Mouse (Mus musculus) urinary bladder, adult 2 months (tissue): ENCODE measurements around the gene Rarg. TPM values are rescaled to one million over a fixed set of nuclear protein-coding genes. Genes with fewer than 3 reads are reported as not detected.

Source experiments
- DNase-seq: peaks from one replicate; pipeline ENCODE4 v3.0.0; 2022; ENCODE audit warnings: low spot score
- polyA plus RNA-seq: library from polyadenylated mRNA; depleted of rRNA; stranded (reverse); fragments of >200 nt; gene quantifications from 2 replicates; pipeline ENCODE4 v1.2.3, GENCODE M21; 2012

Rarg gene
- polyA plus RNA-seq, 1 experiment: 72.2 TPM

DNA sequence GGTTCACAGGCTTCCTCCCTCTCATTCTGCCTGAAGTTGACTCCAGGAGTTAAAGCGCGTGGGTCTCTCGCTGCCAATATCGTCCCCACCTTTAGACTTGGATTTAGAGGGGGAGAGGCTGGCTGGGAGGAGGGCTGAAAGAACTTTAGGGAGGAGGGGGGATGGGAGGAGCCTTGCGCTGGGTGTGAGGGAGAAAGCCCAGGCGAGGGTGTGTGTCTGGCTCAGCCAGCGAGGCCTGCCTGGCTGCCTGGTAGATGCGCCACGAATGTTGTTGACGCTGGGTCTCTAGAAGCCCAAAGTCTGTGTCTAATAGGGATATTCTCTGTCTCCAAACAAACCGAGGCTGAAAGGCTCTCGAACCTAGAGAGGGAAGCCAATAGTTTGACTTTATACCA lies 756 bp upstream of the Rarg start:
- no peak for DNase-seq

DNA sequence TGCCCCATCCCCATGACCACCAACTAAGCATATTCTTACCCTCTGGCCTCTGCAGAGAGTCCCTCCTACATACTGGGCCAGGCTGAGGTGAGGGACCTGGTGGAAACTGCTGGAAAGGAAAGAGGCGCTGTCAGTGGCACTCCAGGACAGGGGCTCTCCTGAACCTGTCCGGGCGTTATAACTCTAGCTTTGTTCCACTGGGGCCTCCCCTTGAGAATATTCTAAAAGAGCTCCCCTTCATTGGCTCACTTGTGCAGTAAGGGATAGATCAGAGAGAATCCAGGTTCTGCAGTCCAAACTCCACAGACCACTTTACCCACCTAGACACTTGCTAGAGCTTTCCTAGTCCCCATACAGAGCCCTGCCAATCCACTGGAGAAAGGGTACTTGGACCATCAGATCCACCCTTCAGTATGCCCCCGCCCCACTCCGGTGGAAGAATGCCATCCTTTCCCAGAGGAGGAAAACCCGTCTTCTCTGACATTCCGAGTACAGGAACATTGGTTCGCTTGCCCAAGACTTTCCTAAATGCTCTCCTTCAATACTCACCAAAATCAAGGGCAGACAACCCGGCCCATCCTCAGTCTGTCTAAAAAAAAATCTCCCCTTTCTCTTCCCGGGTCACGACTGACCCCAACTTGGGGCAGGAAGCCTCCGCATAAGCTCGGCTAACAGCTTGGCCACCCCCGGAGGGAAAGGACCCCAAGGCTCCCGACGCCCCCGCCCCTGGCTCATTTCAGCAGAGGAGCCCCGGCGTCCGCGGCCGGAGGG lies 701 bp downstream of the Rarg start:
- no peak for DNase-seq

DNA sequence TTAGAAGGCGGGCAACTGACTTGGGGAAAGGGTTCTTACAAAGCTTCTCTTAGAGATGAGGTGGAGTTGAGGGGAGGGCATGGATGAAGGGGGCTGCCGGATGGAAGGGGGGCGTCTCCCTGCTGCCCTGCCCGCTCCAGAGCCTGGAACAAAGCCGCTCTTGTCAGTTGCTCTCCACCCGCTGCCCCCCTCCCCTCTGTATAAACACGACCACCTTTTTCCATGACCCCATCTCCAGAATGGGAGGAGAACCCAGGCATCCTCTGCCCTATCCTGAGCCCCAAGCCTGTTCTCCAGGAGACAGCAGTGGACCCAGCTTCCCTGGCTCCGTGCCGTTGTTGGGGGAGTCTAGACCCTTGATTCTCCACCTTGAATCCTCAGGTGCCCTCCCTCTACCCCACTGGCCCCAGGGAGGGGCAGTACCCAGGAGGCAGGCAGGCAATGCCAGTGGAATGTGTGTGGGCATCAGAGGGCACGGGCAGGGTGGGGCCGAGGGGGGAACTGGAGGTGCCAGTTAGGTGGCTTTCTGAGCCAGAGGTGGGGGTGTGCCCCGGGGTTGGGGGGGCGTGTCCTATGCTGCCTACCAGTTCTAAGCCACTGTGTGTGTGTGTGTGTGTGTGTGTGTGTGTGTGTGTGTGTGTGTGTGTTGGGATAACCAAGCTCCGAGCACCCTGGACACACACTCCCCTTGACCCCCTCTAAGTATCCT lies 1.6 kb downstream of the Rarg start:
- no peak for DNase-seq

DNA sequence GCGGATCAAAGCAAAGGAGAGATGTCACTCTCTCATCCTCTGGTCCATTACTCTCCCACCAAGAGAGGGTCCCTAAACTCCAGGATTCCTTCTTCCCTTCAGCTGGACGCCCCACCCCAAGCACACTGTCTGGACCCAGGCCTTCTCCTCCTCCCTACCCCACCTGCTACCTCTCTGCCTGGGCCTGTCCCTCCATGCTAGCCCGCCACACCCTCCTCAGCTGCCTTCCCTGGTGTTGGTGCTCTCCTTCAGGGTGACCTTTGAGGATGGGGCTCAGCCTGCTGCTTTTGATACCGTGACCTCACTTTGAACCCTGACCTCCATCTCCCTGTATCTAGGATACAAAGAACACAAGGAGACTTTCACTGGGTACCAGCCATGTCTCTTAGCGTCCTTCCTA lies 6.8 kb downstream of the Rarg start:
- DNase-seq: no peak

DNA sequence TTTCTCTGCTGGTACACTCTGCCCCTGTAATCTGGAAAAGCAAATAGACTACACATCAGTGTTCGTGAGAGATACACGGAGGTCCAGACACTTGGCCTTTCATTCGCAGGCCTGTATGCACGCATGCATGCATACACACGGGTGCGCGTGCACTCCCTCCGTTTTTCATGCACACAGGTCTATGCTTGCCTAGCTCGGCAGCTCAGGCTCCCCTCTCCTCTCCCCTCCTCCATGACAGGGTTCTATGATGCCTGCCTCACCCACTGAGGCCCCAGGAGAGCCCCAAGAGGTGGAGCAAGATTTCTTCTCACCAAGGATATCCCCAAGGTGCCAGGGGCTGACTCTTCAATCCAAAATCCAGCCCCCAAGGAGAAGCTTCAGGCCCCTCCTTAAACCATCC lies 7.3 kb downstream of the Rarg start:
- no peak for DNase-seq

DNA sequence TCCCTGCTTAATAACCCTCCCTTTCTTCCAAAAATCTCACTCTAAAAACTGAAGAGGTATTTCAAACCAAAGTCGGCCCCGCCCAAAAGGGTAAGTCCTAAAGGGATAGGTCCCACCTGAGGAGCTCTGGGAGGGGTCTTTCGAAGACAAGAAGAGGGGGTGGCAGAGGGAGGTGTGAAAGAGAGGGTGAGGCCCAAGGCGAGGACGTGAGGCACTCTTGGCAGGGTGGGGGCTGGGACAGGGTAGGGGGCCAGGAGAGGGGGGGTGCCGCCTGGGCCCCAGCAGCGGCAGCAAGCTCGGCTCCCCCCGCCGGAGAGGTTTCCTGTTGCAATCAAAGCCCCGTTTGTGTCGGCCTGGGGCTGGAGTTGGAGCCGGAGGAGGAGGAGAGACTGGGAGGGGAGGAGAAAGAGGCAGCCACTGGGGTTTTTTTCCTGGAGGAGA lies 8.0 kb downstream of the Rarg start:
- no peak for DNase-seq

DNA sequence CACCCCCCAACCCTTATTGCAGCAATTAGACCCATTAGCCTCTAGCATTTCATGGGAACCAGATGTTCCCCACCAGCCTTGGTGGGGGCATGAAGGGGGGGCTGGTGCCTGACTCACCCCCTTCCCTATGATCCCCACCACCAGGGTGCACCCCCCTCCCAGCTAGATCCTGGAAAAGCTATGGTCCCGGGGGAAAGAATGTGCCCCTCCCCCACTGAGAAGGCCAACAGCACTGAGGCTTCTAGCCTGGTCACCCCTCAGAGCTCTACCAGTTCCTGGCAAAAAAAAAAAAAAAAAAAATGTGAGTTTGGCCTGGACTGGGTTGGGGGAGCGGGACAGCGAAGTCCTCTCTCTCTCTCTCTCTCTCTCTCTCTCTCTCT lies 8.5 kb downstream of the Rarg start:
- DNase-seq: no peak

DNA sequence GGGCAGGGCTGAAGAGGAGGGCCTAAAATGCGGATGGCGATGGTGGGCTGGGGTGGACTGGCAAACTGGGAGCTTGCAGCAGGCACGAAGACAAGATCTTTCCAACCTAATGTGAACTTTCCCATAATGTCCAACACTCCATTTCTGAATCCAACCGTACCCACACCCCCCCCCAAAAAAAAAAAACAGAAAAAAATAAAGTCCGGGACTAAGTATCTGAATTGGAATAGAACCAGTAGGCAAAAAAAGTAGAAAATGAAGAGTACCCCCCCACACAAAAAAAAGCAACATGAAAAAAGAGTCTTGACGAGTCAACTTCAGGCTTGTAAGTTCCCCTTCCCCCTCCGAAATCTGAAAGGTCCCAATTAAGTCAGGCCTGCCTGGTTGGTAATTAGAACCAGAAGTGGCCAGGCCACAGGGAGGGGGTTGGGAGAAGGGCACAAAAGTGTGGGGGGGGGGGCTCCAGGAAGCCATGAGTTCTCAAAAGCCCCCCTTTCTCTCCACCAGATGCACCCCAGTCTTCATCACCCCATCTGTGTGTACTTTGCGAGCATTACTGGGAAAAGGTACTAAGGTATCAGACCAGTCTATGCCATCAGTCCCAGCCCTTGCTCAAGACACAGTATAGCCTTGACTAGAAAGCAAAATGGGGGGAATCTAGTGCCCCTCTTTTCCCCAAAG lies 9.0 kb downstream of the Rarg start:
- no peak for DNase-seq

DNA sequence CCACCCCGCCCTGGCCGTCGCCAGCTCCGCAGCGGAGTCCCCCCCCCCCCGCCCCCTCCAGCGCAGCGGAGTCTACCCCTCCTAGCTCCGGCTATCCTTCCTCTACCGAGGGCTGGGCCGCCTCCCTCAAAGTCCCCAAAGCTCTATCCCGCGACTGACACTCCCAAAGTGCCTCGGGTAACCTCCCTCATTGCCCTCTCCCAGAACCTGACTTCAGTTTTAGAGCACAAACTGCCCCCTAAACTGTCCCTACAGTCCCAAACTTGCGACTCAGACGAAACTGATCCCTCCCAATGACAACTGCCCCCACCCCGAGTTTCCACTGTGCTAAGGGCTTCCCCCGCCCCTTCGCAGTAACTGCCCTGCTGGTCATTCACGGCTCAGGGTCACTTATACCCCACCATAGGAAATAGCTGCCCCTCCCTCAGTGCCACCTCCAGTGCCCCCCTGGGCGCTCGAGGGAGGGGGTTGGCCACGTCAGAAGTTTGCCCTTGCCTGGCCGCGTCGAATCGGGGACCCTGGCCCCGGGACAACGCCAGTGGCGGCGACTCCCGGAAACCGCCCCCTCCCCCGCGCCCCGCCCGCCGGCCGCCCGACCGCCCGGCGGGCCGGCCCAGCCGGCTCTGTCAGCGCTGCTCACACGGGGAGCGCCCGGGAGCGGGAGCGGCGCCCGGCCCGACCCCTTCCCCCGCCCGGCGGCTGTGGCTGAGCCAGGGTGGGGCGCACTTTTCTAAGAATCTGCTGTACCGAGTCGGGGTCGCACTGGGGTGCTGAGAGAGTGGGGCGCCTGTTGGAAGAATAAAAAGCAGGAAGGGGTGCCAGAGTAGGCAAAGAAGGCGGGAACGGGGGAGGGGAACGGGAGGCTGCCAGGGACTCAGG lies 9.8 kb downstream of the Rarg start:
- DNase-seq: peak; percentile 80

DNA sequence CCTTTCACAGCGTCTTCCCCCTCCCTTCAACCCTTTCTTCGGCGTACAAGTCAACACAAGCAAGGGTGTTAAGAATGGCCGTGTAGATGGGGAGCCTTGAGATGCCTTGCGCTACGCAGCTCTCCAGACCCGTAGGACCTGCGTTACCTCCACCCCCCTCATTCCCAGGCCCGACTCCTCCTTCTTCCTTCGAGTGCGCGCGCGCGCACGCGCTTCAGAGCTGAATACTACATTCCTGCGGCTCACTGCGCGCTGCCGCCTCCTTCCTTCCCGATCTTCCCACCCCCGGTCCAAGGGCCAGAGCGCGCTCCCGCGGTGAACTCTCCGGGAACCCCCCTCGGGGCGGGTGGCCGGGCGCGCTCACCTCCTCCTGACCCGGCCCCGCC lies 10.5 kb downstream of the Rarg start:
- DNase-seq: peak; percentile 93

DNA sequence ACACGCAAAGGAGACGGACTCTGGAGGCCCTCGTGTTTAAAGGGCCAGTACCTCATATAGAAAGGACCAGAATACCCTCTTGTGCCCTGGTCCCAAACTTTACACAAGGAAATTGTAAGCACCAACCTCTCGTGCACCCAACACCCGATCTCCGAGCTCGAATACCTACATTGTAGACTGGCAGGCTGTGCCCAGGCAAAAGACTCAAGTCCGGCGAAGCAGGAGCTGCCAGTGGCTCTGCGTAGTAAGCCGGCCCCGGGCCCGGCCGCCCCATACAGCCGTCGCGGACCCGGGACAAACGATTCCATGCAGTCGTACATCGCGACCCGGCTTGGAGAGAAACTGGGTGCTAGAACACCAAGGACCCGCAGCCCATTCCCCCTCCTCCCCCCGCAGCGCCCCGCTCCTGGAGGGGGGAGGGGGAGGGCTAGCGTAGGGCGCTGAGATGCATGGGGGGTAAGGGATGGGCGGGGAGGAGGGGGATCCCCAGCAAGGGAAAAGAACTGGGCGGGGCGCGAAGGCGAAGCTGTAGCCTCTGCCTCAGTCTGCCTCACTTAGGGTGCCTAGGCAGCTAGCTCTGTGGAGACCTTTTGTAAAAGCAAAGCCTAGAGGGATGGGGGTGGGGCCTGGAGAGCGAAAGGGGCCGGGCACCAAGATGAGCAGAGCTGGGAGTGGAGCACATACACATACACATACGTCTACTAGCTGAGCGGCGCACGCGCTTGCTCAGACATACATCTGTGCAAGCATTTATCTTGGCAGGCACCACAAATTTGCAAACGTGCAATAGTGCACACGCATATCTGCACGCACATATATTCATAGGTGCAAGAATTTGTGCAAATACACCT lies 11.2 kb downstream of the Rarg start:
- DNase-seq: no peak

DNA sequence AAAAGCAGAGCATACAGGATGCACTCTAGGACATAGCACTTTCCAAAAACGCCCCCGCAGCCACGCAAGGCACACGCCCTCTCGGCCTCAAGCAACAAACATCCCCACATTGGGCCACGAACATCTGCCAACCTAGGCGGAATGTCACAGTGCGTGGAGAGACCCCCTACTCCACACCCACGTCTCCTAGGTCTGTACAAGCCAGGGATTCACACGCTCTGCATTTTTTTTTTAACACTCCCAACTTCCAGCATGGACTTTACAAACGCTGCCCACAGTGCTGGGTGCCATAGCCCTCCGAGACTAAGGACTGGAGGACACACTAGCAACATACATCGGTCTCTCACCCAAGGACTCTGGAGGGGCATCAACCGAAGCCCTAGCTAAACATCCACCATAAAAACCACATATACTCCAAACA lies 11.8 kb downstream of the Rarg start:
- DNase-seq: no peak

DNA sequence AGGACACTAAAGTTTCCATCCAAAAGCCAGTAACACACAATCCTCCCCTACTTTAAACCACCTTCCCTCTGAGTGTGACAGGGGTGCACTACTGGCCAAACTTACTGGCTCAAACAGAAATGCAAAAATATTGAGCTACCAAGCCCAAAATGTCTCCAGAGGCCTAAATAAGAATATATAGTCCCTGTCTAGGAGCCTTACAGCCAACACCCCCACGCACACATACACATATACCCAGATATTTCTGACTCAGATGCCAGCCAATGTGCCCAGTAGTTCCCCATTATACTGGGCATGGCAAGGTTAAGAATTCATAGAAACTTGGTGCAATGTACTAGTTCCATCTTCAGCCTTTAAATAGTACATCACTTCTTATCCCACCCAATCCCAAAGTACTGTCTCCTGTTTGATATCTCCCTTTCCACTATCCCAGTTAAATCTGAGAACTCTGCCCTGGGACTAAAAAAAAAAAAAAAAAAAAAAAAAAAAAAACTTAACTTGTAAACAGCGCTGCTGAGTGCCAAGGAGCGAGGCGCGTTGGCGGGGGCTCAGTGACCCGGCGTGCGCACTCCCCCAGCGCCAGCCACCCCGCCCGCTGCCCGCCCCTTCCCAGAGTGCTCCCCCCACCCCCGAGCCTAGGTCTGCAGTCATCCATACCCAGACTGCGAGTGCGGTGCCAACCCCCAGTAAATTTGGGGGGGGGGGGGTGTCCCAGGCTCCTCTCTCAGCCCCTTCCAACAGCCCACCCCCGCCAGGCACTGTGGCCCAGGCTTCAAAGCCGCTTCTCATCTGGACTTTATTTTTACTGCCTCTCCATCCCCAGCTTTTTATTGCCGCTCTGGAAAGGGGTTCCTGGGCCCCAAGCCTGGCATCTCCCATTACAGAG lies 12.8 kb downstream of the Rarg start:
- DNase-seq: no peak

DNA sequence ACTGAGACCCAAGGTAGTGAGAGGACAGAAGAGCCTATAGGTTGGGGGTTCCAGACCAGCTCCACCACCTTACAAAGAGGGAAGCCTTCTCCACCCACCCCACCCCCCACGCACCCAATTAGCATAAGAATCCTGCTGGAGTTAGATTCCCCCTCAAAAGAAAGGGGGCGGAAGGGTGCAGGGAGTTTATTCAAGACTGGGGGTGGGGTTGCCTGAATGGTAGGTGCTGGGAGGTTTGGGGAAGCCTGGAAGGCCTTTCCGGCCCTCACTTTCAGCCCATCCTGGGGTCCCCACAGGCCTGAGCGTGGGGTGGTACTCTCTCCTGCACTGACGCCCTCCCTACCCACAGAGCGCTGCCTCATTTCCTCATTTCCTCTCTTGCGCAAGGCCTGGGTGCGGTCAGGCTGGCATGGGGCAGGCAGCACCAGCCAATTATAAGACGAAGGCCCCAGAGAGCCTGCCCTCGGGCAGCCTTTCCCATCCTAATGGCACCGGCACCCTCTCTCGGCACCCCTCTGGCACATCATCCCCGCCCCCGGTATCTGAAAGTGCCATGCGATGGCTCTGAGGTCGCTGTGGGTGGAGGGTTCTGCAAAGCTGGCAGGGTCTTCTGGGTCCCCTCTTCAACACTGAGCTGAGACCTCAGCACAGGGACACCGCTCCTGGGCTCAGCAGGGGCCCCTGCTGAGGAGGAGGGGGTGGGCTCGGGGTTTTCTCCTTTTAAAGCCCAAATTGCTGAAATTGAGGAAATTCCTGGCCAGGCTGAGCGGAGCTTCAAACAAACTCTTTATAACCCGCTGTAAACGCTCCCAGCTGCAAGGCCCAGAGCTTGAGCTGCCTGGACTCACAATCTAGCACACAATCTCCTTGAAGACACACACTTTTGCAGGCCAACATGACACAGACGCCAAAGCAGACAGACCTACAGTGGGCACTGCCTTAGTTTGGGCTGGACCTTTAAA lies 13.8 kb downstream of the Rarg start:
- no peak for DNase-seq

DNA sequence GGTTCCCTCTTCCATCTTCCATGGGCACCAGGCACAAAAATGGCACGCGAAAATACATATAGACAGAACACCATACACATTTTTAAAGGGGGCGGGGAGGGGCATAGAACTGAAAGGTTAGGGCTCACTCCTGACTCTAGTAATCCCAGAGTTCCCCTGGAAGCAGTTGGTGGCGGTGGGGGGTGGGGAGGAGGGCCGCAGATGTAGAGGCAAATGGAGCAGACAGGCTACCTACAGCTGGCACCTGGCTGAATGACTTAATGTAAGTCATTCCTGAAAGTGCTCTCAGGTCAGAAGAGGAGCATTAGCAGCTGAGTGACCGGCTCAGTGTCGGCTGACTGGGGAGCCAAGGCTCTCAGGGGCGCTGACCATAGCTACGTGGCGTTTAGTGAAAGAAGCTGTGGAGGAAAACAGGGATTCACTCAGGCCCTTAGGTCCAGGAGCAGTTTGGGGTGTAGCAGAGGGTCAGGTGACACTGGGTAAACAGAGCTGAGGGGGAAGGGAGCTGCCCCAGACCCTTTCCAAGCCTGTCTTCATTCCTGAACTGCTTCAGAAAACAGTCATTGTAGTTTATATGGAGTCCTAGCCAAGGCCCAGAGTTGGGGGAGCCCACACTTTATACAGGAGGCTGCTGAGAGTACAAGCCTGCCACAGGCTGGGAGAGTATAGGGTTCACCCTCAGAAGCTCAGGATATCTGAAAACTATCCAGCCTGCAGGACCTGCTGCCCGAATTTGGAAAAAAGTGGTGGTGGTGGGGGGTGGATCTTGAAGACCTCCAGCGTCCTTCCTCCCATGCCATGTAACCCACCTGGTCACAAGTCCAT lies 14.7 kb downstream of the Rarg start:
- DNase-seq: no peak

DNA sequence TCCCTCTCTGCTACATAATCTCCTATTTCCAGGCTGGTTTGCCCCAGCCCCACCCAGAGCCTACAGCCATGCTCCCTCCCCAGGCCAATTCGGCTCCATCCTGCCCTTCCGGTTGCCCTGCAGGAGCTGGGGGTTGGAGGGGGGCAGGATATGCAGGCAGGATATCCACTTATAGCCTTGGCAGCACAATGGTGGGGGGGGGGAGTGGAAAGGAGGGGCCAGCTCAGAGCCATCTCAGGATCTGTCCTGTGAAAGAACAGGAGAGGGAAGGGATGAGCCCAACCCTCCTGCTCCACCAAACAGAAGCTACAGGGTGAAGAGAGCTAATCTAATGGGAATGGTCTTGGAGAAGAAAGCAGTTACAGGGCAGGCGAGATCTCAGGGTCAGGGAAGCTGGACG lies 16.7 kb downstream of the Rarg start:
- DNase-seq: no peak

DNA sequence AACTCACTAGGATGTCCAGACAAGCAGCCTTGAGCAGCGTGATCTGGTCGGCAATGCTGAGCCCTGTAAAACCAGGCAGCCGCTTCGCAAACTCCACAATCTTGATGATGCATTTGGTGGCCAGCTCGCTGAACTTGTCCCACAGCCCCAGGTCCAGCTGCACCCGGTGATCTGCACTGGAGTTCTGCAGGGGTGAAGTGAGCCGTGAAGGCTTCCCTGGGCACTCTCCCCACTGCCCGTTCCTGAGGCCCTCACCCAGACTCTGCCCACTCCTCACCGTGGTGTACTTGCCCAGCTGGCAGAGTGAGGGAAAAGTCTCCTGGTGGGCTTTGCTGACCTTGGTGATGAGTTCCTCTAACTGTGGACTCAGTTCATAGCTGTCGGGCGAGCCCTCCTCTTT lies 17.5 kb downstream of the Rarg start:
- DNase-seq: no peak

DNA sequence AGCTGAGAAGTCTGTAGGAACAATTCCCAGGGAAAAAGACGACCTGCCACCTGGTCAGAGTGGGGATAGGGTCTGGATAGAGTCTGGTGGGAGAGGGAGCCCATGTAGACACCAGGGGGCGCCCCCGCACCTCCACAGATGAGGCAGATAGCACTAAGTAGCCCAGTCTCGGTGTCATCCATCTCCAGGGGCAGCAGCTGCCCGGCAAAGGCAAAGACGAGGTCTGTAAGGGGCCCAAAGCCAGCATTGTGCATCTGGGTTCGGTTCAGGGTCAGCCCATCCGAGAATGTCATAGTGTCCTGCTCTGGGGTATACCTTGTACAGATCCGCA lies 18.1 kb downstream of the Rarg start:
- no peak for DNase-seq
